Mouse (Mus musculus) thymus, adult 2 months (tissue): Measurements from ENCODE around the gene Serpind1.

ENCODE experiments used
- CTCF ChIP-seq: fragments of 200-500 bp; IDR thresholded peaks from 2 replicates; pipeline ENCODE4 v1.5.1; 2012; ENCODE audit warnings: mild to moderate bottlenecking, control low read depth, low read length, moderate library complexity, borderline replicate concordance; ENCODE audit not compliant: control insufficient read depth, poor library complexity, insufficient read depth; ENCODE audit errors: extremely low read depth
- POLR2A ChIP-seq: fragments of 200-500 bp; IDR thresholded peaks from 2 replicates; pipeline ENCODE4 v1.6.1; 2012; ENCODE audit warnings: mild to moderate bottlenecking, low read length, control low read depth, moderate library complexity; ENCODE audit not compliant: control insufficient read depth, poor library complexity, insufficient read depth; ENCODE audit errors: extremely low read depth

DNA sequence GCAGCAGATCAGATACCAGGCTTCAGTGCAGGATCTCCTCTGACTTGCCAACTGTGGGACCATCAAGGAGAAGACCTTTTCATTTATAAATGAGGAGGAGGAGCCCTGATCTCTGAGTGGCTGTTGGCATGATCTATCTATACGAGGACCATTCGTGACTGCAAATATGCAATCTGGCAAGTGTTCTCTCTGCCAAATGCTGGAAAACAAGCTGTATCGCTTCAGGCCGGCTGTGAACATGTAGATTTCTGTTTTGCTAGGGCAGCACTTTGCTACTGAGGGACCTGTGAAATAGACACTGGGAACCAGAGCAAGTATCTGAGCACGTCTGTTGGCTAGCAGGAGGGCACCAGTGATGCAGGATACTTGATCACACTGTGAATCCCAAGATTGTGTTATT is 18.6 kb upstream of the Serpind1 start:
- TF ChIP-seq CTCF = no peak
- TF ChIP-seq POLR2A = no peak
